Mouse (Mus musculus): ENCODE measurements around the gene Insm1. TPM values are rescaled to one million over a fixed set of nuclear protein-coding genes. Genes with fewer than 3 reads are reported as not detected.

Gene Insm1
- polyA plus RNA-seq, 1 experiment: not detected

- no peak overlapping the region for H3K4me2 ChIP-seq (ENCODE audit: low read depth)
- no peaks in the 10 kb centered on the region for H3K79me2 ChIP-seq (ENCODE audit: control insufficient read depth, insufficient read depth)
- TF ChIP-seq TCF12 (IDR thresholded peaks at IDR 0.05; ENCODE audit: insufficient read depth, poor library complexity, severe bottlenecking): no peak
- no peak for TF ChIP-seq USF1 (IDR thresholded peaks at IDR 0.05; ENCODE audit: low read depth)
- no peak for TF ChIP-seq E2F4 (IDR thresholded peaks at IDR 0.05; ENCODE audit: insufficient read depth)
- no peak for TF ChIP-seq POLR2A (IDR thresholded peaks at IDR 0.05; ENCODE audit: insufficient read length, low read depth)
- TF ChIP-seq TCF3 (IDR thresholded peaks at IDR 0.05; ENCODE audit: insufficient read length, low read depth): no peak
- no peak for TF ChIP-seq MYOD1 (IDR thresholded peaks at IDR 0.05; ENCODE audit: control insufficient read depth in 1 of 3, insufficient read length in 2 of 3, low read depth in 2 of 3)
- no peak for TF ChIP-seq MYOG (IDR thresholded peaks at IDR 0.05; ENCODE audit: control insufficient read depth in 1 of 3, insufficient read depth in 1 of 3, insufficient read length in 2 of 3, low read depth in 2 of 3)
- TF ChIP-seq REST (IDR thresholded peaks at IDR 0.05; ENCODE audit: insufficient read depth, insufficient read length): no peak
- TF ChIP-seq SRF (IDR thresholded peaks at IDR 0.05; ENCODE audit: control insufficient read depth, insufficient read length, low read depth): no peak
- TF ChIP-seq CEBPB (IDR thresholded peaks at IDR 0.05; ENCODE audit: insufficient read depth, poor library complexity, severe bottlenecking): no peak
- TF ChIP-seq MAX (IDR thresholded peaks at IDR 0.05; ENCODE audit: low read depth): no peak
- no peak for TF ChIP-seq POLR2AphosphoS2 (IDR thresholded peaks at IDR 0.05; ENCODE audit: insufficient read length, low read depth)
- no peaks in the 10 kb centered on the region for H3K36me3 ChIP-seq (ENCODE audit: control insufficient read depth, insufficient read depth)
- H3ac ChIP-seq (ENCODE audit: control insufficient read depth, insufficient read length): no peak overlapping the region
- no peak overlapping the region for H3K4me3 ChIP-seq
- H3K27me3 ChIP-seq (ENCODE audit: control insufficient read depth, insufficient read depth, insufficient read length): no peaks in the 10 kb centered on the region
Observed at GRCm38 (mm10) chr2:146183830-146184793, 37.6 kb upstream of the Insm1 start.

GRCm38 (mm10) chr2:146196126-146196525, 25.6 kb upstream of the Insm1 start:
- Histone ChIP-seq H3K4me2 (ENCODE audit: low read depth) (no peak overlapping the region), H3K27me3 (ENCODE audit: control insufficient read depth, insufficient read depth, insufficient read length) (peaks cover 5% of the 10 kb centered on the region), H3ac (ENCODE audit: control insufficient read depth, insufficient read length) (no peak overlapping the region), H3K79me2 (ENCODE audit: control insufficient read depth, insufficient read depth) (no peaks in the 10 kb centered on the region), H3K36me3 (ENCODE audit: control insufficient read depth, insufficient read depth) (no peaks in the 10 kb centered on the region), H3K4me3 (no peak overlapping the region)
- TF ChIP-seq MAX (IDR thresholded peaks at IDR 0.05; ENCODE audit: low read depth) (no peak), TCF3 (IDR thresholded peaks at IDR 0.05; ENCODE audit: insufficient read length, low read depth) (no peak), MYOG (IDR thresholded peaks at IDR 0.05; ENCODE audit: control insufficient read depth in 1 of 3, insufficient read depth in 1 of 3, insufficient read length in 2 of 3, low read depth in 2 of 3) (no peak), SRF (IDR thresholded peaks at IDR 0.05; ENCODE audit: control insufficient read depth, insufficient read length, low read depth) (no peak), E2F4 (IDR thresholded peaks at IDR 0.05; ENCODE audit: insufficient read depth) (no peak), CEBPB (IDR thresholded peaks at IDR 0.05; ENCODE audit: insufficient read depth, poor library complexity, severe bottlenecking) (no peak), MYOD1 (IDR thresholded peaks at IDR 0.05; ENCODE audit: control insufficient read depth in 1 of 3, insufficient read length in 2 of 3, low read depth in 2 of 3) (no peak)

- H3K4me2 ChIP-seq (ENCODE audit: low read depth): no peak overlapping the region
- no peak overlapping the region for H3K4me3 ChIP-seq
- H3K36me3 ChIP-seq (ENCODE audit: control insufficient read depth, insufficient read depth): no peaks in the 10 kb centered on the region
- no peaks in the 10 kb centered on the region for H3K27me3 ChIP-seq (ENCODE audit: control insufficient read depth, insufficient read depth, insufficient read length)
- no peak overlapping the region for H3ac ChIP-seq (ENCODE audit: control insufficient read depth, insufficient read length)
- no peaks in the 10 kb centered on the region for H3K79me2 ChIP-seq (ENCODE audit: control insufficient read depth, insufficient read depth)
- TF ChIP-seq POLR2A (IDR thresholded peaks at IDR 0.05; ENCODE audit: insufficient read length, low read depth): no peak
- TF ChIP-seq E2F4 (IDR thresholded peaks at IDR 0.05; ENCODE audit: insufficient read depth): no peak
- no peak for TF ChIP-seq TCF12 (IDR thresholded peaks at IDR 0.05; ENCODE audit: insufficient read depth, poor library complexity, severe bottlenecking)
- TF ChIP-seq USF1 (IDR thresholded peaks at IDR 0.05; ENCODE audit: low read depth): no peak
- TF ChIP-seq REST (IDR thresholded peaks at IDR 0.05; ENCODE audit: insufficient read depth, insufficient read length): no peak
Observed at GRCm38 (mm10) chr2:146197947-146198346, 23.8 kb upstream of the Insm1 start.

GRCm38 (mm10) chr2:146210968-146211367, 10.8 kb upstream of the Insm1 start:
- Histone ChIP-seq H3K4me3 (no peak overlapping the region), H3ac (ENCODE audit: control insufficient read depth, insufficient read length) (no peak overlapping the region), H3K4me2 (ENCODE audit: low read depth) (no peak overlapping the region), H3K79me2 (ENCODE audit: control insufficient read depth, insufficient read depth) (no peaks in the 10 kb centered on the region), H3K27me3 (ENCODE audit: control insufficient read depth, insufficient read depth, insufficient read length) (no peaks in the 10 kb centered on the region), H3K36me3 (ENCODE audit: control insufficient read depth, insufficient read depth) (no peaks in the 10 kb centered on the region)
- TF ChIP-seq SRF (IDR thresholded peaks at IDR 0.05; ENCODE audit: control insufficient read depth, insufficient read length, low read depth) (no peak), TCF12 (IDR thresholded peaks at IDR 0.05; ENCODE audit: insufficient read depth, poor library complexity, severe bottlenecking) (no peak), MYOG (IDR thresholded peaks at IDR 0.05; ENCODE audit: control insufficient read depth in 1 of 3, insufficient read depth in 1 of 3, insufficient read length in 2 of 3, low read depth in 2 of 3) (no peak), USF1 (IDR thresholded peaks at IDR 0.05; ENCODE audit: low read depth) (no peak), E2F4 (IDR thresholded peaks at IDR 0.05; ENCODE audit: insufficient read depth) (no peak), CEBPB (IDR thresholded peaks at IDR 0.05; ENCODE audit: insufficient read depth, poor library complexity, severe bottlenecking) (no peak), POLR2AphosphoS2 (IDR thresholded peaks at IDR 0.05; ENCODE audit: insufficient read length, low read depth) (no peak), POLR2A (IDR thresholded peaks at IDR 0.05; ENCODE audit: insufficient read length, low read depth) (no peak)

- no peak overlapping the region for H3ac ChIP-seq (ENCODE audit: control insufficient read depth, insufficient read length)
- peaks cover 15% of the 10 kb centered on the region for H3K27me3 ChIP-seq (ENCODE audit: control insufficient read depth, insufficient read depth, insufficient read length)
- no peak overlapping the region for H3K4me3 ChIP-seq
- peak overlapping the region; percentile 9 for H3K4me2 ChIP-seq (ENCODE audit: low read depth)
- H3K36me3 ChIP-seq (ENCODE audit: control insufficient read depth, insufficient read depth): no peaks in the 10 kb centered on the region
- H3K79me2 ChIP-seq (ENCODE audit: control insufficient read depth, insufficient read depth): no peaks in the 10 kb centered on the region
- no peak for TF ChIP-seq TCF3 (IDR thresholded peaks at IDR 0.05; ENCODE audit: insufficient read length, low read depth)
Observed at GRCm38 (mm10) chr2:146214715-146215114, 7.0 kb upstream of the Insm1 start.

All from myocyte (in vitro differentiated cells).